Mouse (Mus musculus): ENCODE data around the gene 1700069L16Rik. TPM values are rescaled to one million over a fixed set of nuclear protein-coding genes. Genes with fewer than 3 reads are reported as not detected.

1700069L16Rik gene
- polyA plus RNA-seq, 1 experiment: 11.1 TPM

GRCm38 (mm10) chr5:113703803-113704585 lies 20.6 kb downstream of the 1700069L16Rik start:
- Histone ChIP-seq H3K36me3 (ENCODE audit: control insufficient read depth, insufficient read depth, low read length) (no peaks in the 10 kb centered on the region), H3K4me1 (ENCODE audit: control insufficient read depth, insufficient read depth, low read length) (no peaks in the 10 kb centered on the region), H3K4me3 (ENCODE audit: control insufficient read depth, low read depth, low read length) (no peak overlapping the region), H3K27ac (ENCODE audit: control insufficient read depth, insufficient read depth, low read depth, low read length) (no peak overlapping the region), H3K27me3 (ENCODE audit: control insufficient read depth, insufficient read depth, low read length) (no peaks in the 10 kb centered on the region)
- TF ChIP-seq CTCF (IDR thresholded peaks at IDR 0.05; ENCODE audit: control insufficient read depth, insufficient read depth, insufficient replicate concordance, low read depth, low read length): no peak
- TF ChIP-seq POLR2A (IDR thresholded peaks at IDR 0.05; ENCODE audit: control insufficient read depth, low read depth, low read length): no peak

- Histone ChIP-seq H3K27me3 (ENCODE audit: control insufficient read depth, insufficient read depth, low read length) (no peaks in the 10 kb centered on the region), H3K27ac (ENCODE audit: control insufficient read depth, insufficient read depth, low read depth, low read length) (no peak overlapping the region), H3K4me1 (ENCODE audit: control insufficient read depth, insufficient read depth, low read length) (no peaks in the 10 kb centered on the region; the same call in 1 of the 2 replicates), H3K4me3 (ENCODE audit: control insufficient read depth, low read depth, low read length) (no peak overlapping the region), H3K36me3 (ENCODE audit: control insufficient read depth, insufficient read depth, low read length) (no peaks in the 10 kb centered on the region)
- TF ChIP-seq CTCF (IDR thresholded peaks at IDR 0.05; ENCODE audit: control insufficient read depth, insufficient read depth, insufficient replicate concordance, low read depth, low read length) (no peak), POLR2A (IDR thresholded peaks at IDR 0.05; ENCODE audit: control insufficient read depth, low read depth, low read length) (no peak)
Observed at GRCm38 (mm10) chr5:113700388-113701023, 24.1 kb downstream of the 1700069L16Rik start.

- no peaks in the 10 kb centered on the region; the same call in 1 of the 2 replicates for H3K4me1 ChIP-seq (ENCODE audit: control insufficient read depth, insufficient read depth, low read length)
- no peak overlapping the region for H3K4me3 ChIP-seq (ENCODE audit: control insufficient read depth, low read depth, low read length)
- H3K27me3 ChIP-seq (ENCODE audit: control insufficient read depth, insufficient read depth, low read length): no peaks in the 10 kb centered on the region
- H3K27ac ChIP-seq (ENCODE audit: control insufficient read depth, insufficient read depth, low read depth, low read length): no peak overlapping the region
- no peaks in the 10 kb centered on the region for H3K36me3 ChIP-seq (ENCODE audit: control insufficient read depth, insufficient read depth, low read length)
- TF ChIP-seq POLR2A (IDR thresholded peaks at IDR 0.05; ENCODE audit: control insufficient read depth, low read depth, low read length): no peak
- TF ChIP-seq CTCF (IDR thresholded peaks at IDR 0.05; ENCODE audit: control insufficient read depth, insufficient read depth, insufficient replicate concordance, low read depth, low read length): no peak
Observed at GRCm38 (mm10) chr5:113694415-113694814, 30.2 kb downstream of the 1700069L16Rik start.

GRCm38 (mm10) chr5:113694000-113694399 lies 30.6 kb downstream of the 1700069L16Rik start:
- Histone ChIP-seq H3K4me3 (ENCODE audit: control insufficient read depth, low read depth, low read length) (no peak overlapping the region), H3K27ac (ENCODE audit: control insufficient read depth, insufficient read depth, low read depth, low read length) (no peak overlapping the region), H3K4me1 (ENCODE audit: control insufficient read depth, insufficient read depth, low read length) (no peaks in the 10 kb centered on the region; the same call in 1 of the 2 replicates), H3K36me3 (ENCODE audit: control insufficient read depth, insufficient read depth, low read length) (no peaks in the 10 kb centered on the region), H3K27me3 (ENCODE audit: control insufficient read depth, insufficient read depth, low read length) (no peaks in the 10 kb centered on the region)
- TF ChIP-seq POLR2A (IDR thresholded peaks at IDR 0.05; ENCODE audit: control insufficient read depth, low read depth, low read length) (no peak), CTCF (IDR thresholded peaks at IDR 0.05; ENCODE audit: control insufficient read depth, insufficient read depth, insufficient replicate concordance, low read depth, low read length) (no peak)

GRCm38 (mm10) chr5:113693196-113693755 lies 31.3 kb downstream of the 1700069L16Rik start:
- no peaks in the 10 kb centered on the region for H3K27me3 ChIP-seq (ENCODE audit: control insufficient read depth, insufficient read depth, low read length)
- TF ChIP-seq POLR2A (IDR thresholded peaks at IDR 0.05; ENCODE audit: control insufficient read depth, low read depth, low read length) (no peak), CTCF (IDR thresholded peaks at IDR 0.05; ENCODE audit: control insufficient read depth, insufficient read depth, insufficient replicate concordance, low read depth, low read length) (no peak)
- no peaks in the 10 kb centered on the region; the same call in 1 of the 2 replicates for H3K4me1 ChIP-seq (ENCODE audit: control insufficient read depth, insufficient read depth, low read length)
- H3K27ac ChIP-seq (ENCODE audit: control insufficient read depth, insufficient read depth, low read depth, low read length): no peak overlapping the region
- H3K36me3 ChIP-seq (ENCODE audit: control insufficient read depth, insufficient read depth, low read length): no peaks in the 10 kb centered on the region
- no peak overlapping the region for H3K4me3 ChIP-seq (ENCODE audit: control insufficient read depth, low read depth, low read length)

GRCm38 (mm10) chr5:113690866-113691265 lies 33.7 kb downstream of the 1700069L16Rik start:
- Histone ChIP-seq H3K27ac (ENCODE audit: control insufficient read depth, insufficient read depth, low read depth, low read length) (no peak overlapping the region), H3K4me3 (ENCODE audit: control insufficient read depth, low read depth, low read length) (no peak overlapping the region), H3K4me1 (ENCODE audit: control insufficient read depth, insufficient read depth, low read length) (no peaks in the 10 kb centered on the region), H3K36me3 (ENCODE audit: control insufficient read depth, insufficient read depth, low read length) (no peaks in the 10 kb centered on the region), H3K27me3 (ENCODE audit: control insufficient read depth, insufficient read depth, low read length) (no peaks in the 10 kb centered on the region)
- TF ChIP-seq POLR2A (IDR thresholded peaks at IDR 0.05; ENCODE audit: control insufficient read depth, low read depth, low read length): no peak
- no peak for TF ChIP-seq CTCF (IDR thresholded peaks at IDR 0.05; ENCODE audit: control insufficient read depth, insufficient read depth, insufficient replicate concordance, low read depth, low read length)

- no peak for TF ChIP-seq POLR2A (IDR thresholded peaks at IDR 0.05; ENCODE audit: control insufficient read depth, low read depth, low read length)
- no peak for TF ChIP-seq CTCF (IDR thresholded peaks at IDR 0.05; ENCODE audit: control insufficient read depth, insufficient read depth, insufficient replicate concordance, low read depth, low read length)
- Histone ChIP-seq H3K27ac (ENCODE audit: control insufficient read depth, insufficient read depth, low read depth, low read length) (no peak overlapping the region), H3K4me3 (ENCODE audit: control insufficient read depth, low read depth, low read length) (no peak overlapping the region), H3K36me3 (ENCODE audit: control insufficient read depth, insufficient read depth, low read length) (no peaks in the 10 kb centered on the region), H3K27me3 (ENCODE audit: control insufficient read depth, insufficient read depth, low read length) (no peaks in the 10 kb centered on the region), H3K4me1 (ENCODE audit: control insufficient read depth, insufficient read depth, low read length) (no peaks in the 10 kb centered on the region)
Observed at GRCm38 (mm10) chr5:113690069-113690548, 34.5 kb downstream of the 1700069L16Rik start.
